Mouse (Mus musculus) heart, postnatal 0 days (tissue): ENCODE data around the gene Traf2. TPM values are rescaled to one million over a fixed set of nuclear protein-coding genes. Genes with fewer than 3 reads are reported as not detected.

Experiments
- ATAC-seq: fragments of 200-750 bp; cut with Nextera tagmentation; 2 replicates; pipeline ENCODE4 v1.8.0; 2017; ENCODE audit warnings: low read depth, moderate number of reproducible peaks, moderate library complexity; ENCODE audit not compliant: insufficient read depth
- DNase-seq: peaks from one replicate; pipeline ENCODE4 v3.0.0-alpha.2; 2016; ENCODE audit warnings: low spot score
- H3K27ac ChIP-seq: fragments of 300-500 bp; sonication (generic); 2 replicates; pipeline ENCODE4 v1.5.1; 2014; ENCODE audit warnings: low read depth, mild to moderate bottlenecking
- H3K27me3 ChIP-seq: fragments of 300-500 bp; sonication (generic); 2 replicates; pipeline ENCODE4 v1.6.1; 2014; ENCODE audit warnings: low read length, mixed read lengths; ENCODE audit not compliant: control insufficient read depth, insufficient read depth
- H3K36me3 ChIP-seq: fragments of 300-500 bp; sonication (generic); replicated peaks from 2 replicates; pipeline ENCODE4 v1.6.1; 2014; ENCODE audit warnings: low read length, mixed read lengths; ENCODE audit not compliant: control insufficient read depth, insufficient read depth
- H3K4me1 ChIP-seq: fragments of 300-500 bp; sonication (generic); 2 replicates; pipeline ENCODE4 v1.6.1; 2014; ENCODE audit warnings: antibody characterized with exemption; ENCODE audit not compliant: control insufficient read depth, insufficient read depth
- H3K4me2 ChIP-seq: fragments of 300-500 bp; sonication (generic); 2 replicates; pipeline ENCODE4 v1.6.1; 2014; ENCODE audit warnings: low read depth, mild to moderate bottlenecking, low read length, moderate library complexity
- H3K4me3 ChIP-seq: fragments of 300-500 bp; sonication (generic); 2 replicates; pipeline ENCODE4 v1.5.1; 2014; ENCODE audit warnings: low read depth, low read length
- H3K9ac ChIP-seq: fragments of 300-500 bp; sonication (generic); replicated peaks from 2 replicates; pipeline ENCODE4 v1.6.1; 2014; ENCODE audit warnings: low read depth, low read length, mixed read lengths
- H3K9me3 ChIP-seq: fragments of 300-500 bp; sonication (generic); replicated peaks from 2 replicates; pipeline ENCODE4 v1.6.1; 2016; ENCODE audit warnings: low read length; ENCODE audit not compliant: control insufficient read depth
- CTCF ChIP-seq: IDR thresholded peaks from 2 replicates; pipeline ENCODE4 v1.5.1; 2016; ENCODE audit warnings: antibody characterized with exemption, control low read depth, low read depth
- EP300 ChIP-seq: IDR thresholded peaks from 2 replicates; pipeline ENCODE4 v1.6.1; 2016; ENCODE audit warnings: antibody characterized with exemption, low read depth
- WGBS: fragments of 180-500 bp; shearing (Covaris S2); extraction: QIAGEN DNeasy Blood & Tissue Kit; methylation state at CpG from one replicate; pipeline ENCODE4 v1.1.7; 2014; 5-methylcytosine and 5-hydroxymethylcytosine counted together
- polyA plus RNA-seq: library from polyadenylated mRNA; unstranded; fragments of >200 nt; fragmentation: Nextera tagmentation; extraction: Ambion mirVana; gene quantifications from 2 replicates; pipeline ENCODE4 v1.2.1, GENCODE M21; 2015
- total RNA-seq: library from RNA; depleted of rRNA; stranded (reverse); fragments of >200 nt; gene quantifications from 2 replicates; pipeline ENCODE4 v1.2.3, GENCODE M21; 2014; ENCODE audit warnings: low replicate concordance

The Traf2 gene
- total and polyA plus RNA-seq, 2 experiments from 2014 or later, result 6.3 to 15.8 TPM

- no peak for ATAC-seq
- H3K4me1 ChIP-seq, result peaks cover 32% of the 10 kb centered on the region
- H3K27ac ChIP-seq, result no peak overlapping the region
- H3K4me3 ChIP-seq, result no peak overlapping the region
- H3K4me2 ChIP-seq, result no peak overlapping the region
- no peak for DNase-seq
- no peak overlapping the region for H3K9ac ChIP-seq
- 84% methylated on average over 4 of the region's 4 CpGs for WGBS
- peaks cover 31% of the 10 kb centered on the region for H3K36me3 ChIP-seq
- no peaks in the 10 kb centered on the region for H3K9me3 ChIP-seq
- TF ChIP-seq CTCF, result no peak
- TF ChIP-seq EP300, result no peak
- peaks cover 15% of the 10 kb centered on the region for H3K27me3 ChIP-seq
Measured at GRCm38 (mm10) chr2:25584856-25585255, 38.1 kb upstream of the Traf2 start.

DNA sequence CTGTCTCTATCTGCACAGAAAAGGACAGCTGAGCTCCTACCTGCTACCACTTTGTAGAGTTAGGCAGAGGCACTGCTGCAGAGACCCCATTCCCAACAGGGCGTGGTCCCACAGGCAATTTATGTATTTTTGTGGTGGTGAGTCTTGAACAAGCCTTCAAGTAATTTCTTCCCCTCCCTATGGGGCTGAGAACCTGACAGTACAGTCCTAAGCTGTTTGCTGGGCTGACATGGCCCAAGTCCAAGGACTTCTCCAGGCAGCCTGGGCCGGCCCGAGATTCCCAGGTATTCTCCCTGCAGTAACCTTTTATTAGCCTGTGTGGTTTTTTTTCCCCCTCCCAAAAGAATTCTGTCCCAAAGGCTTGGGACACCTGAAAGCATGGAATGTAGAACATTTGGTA is 37.4 kb upstream of the Traf2 start:
- WGBS, result 79% methylated on average over 3 of the region's 3 CpGs
- H3K4me3 ChIP-seq, result no peak overlapping the region
- H3K4me2 ChIP-seq, result no peak overlapping the region
- TF ChIP-seq CTCF, result no peak
- TF ChIP-seq EP300, result no peak
- no peaks in the 10 kb centered on the region for H3K9me3 ChIP-seq
- DNase-seq (no peak), ATAC-seq (no peak)
- peaks cover 29% of the 10 kb centered on the region for H3K36me3 ChIP-seq
- peaks cover 22% of the 10 kb centered on the region for H3K27me3 ChIP-seq
- no peak overlapping the region for H3K27ac ChIP-seq
- H3K4me1 ChIP-seq, result peaks cover 36% of the 10 kb centered on the region
- H3K9ac ChIP-seq, result no peak overlapping the region

DNA sequence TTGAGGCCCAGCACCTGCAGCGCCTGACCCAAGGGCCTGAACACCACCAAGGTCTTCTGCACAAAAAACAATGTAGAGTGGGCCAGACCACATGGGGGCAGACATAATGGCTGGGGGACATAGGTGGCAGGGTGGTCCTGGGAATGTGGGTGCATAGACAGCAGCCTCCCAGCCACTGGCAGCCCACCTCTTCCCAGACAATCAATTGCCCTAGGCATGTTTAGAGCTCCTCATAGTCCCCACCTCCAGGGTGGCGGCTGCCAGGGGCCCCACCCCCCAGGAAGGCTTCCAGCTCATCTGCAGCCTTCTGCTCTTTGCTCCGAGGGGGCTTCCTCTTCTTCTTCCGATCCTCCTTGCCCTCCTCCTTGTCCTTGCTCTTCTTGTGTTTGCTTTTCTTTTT is 36.8 kb upstream of the Traf2 start:
- TF ChIP-seq EP300, result no peak
- no peak for TF ChIP-seq CTCF
- H3K36me3 ChIP-seq, result peaks cover 29% of the 10 kb centered on the region
- 59% methylated on average over 4 of the region's 4 CpGs for WGBS

GRCm38 (mm10) chr2:25583120-25583481 is 36.4 kb upstream of the Traf2 start:
- ATAC-seq (no peak), DNase-seq (no peak)
- H3K4me1 ChIP-seq, result peaks cover 36% of the 10 kb centered on the region
- no peak for TF ChIP-seq EP300
- no peak for TF ChIP-seq CTCF
- H3K27me3 ChIP-seq, result peaks cover 33% of the 10 kb centered on the region
- WGBS, result 82% methylated on average over 6 of the region's 6 CpGs
- no peaks in the 10 kb centered on the region for H3K9me3 ChIP-seq
- no peak overlapping the region for H3K4me3 ChIP-seq
- H3K36me3 ChIP-seq, result peaks cover 29% of the 10 kb centered on the region
- H3K9ac ChIP-seq, result no peak overlapping the region
- H3K4me2 ChIP-seq, result no peak overlapping the region
- no peak overlapping the region for H3K27ac ChIP-seq

More for the DNA sequence above, 36.8 kb upstream of the Traf2 start:
- H3K4me3 ChIP-seq, result no peak overlapping the region
- DNase-seq, result no peak
- no peaks in the 10 kb centered on the region for H3K9me3 ChIP-seq
- peaks cover 36% of the 10 kb centered on the region for H3K4me1 ChIP-seq
- ATAC-seq, result no peak
- H3K27me3 ChIP-seq, result peaks cover 28% of the 10 kb centered on the region
- no peak overlapping the region for H3K27ac ChIP-seq
- no peak overlapping the region for H3K4me2 ChIP-seq
- no peak overlapping the region for H3K9ac ChIP-seq

DNA sequence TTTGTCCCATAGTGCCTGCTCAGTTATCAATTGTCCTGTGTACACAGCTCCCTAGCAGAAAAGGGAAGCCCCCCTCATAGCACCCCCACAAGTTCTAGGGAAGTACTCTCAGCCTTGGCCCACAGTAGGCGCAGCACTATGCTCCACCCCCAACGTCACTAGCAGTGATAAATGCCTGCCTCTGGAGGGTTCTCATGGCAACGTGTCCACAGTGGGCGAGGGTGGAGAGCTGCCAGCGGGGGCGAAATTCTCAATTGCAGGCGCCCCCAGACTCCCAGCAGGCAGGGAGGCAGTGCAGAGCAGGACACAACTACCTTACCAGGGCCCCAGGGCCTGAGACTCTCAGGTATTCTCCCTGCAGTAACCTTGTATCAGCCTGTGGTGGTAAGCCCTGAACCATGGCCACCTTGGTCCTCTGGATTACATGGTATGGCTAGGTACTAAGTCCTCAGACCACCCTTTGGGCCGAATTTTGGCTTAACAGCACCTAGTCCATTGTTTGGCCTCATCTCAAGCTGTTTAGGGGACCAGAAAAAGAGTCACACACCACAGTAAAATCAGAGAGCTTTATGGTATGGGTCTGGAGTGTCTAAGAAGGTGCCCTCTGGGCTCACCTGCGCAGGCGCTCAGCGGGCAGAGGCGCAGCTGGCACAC is 35.9 kb upstream of the Traf2 start:
- DNase-seq, result no peak
- H3K9me3 ChIP-seq, result no peaks in the 10 kb centered on the region
- TF ChIP-seq CTCF (no peak), EP300 (no peak)
- H3K4me3 ChIP-seq, result no peak overlapping the region
- H3K4me1 ChIP-seq, result peaks cover 37% of the 10 kb centered on the region
- ATAC-seq, result peak; percentile 6; the same call in 1 of the 2 replicates
- no peak overlapping the region for H3K9ac ChIP-seq
- no peak overlapping the region for H3K27ac ChIP-seq
- H3K27me3 ChIP-seq, result peaks cover 38% of the 10 kb centered on the region
- peaks cover 29% of the 10 kb centered on the region for H3K36me3 ChIP-seq
- 45% methylated on average over 12 of the region's 12 CpGs for WGBS
- no peak overlapping the region for H3K4me2 ChIP-seq

DNA sequence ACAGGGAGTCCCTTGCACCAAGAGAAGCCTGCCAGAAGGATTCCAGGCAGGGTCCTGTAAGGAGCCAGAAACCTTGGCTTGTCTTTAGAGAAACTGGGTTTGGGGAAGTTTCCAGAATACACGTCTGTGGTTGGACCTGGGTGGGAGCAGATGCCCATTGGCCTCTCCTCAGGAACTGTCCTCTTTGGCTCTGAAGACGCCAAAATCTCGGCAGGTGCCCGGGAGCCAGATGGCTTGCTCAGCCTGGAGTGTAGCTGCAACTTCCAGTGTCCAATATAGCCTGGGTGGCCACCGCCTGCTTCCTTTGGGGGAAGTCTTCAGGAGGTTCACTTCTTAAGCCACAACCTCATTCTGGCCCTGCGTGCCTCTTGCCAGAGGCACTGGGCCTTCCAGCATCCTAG is 35.2 kb upstream of the Traf2 start:
- WGBS, result 20% methylated on average over 6 of the region's 6 CpGs
- no peak overlapping the region for H3K9ac ChIP-seq
- H3K9me3 ChIP-seq, result no peaks in the 10 kb centered on the region
- H3K27ac ChIP-seq, result no peak overlapping the region
- TF ChIP-seq CTCF, result no peak
- no peak for TF ChIP-seq EP300
- H3K4me2 ChIP-seq, result peak overlapping the region; percentile 66
- H3K27me3 ChIP-seq, result peaks cover 45% of the 10 kb centered on the region
- peaks cover 29% of the 10 kb centered on the region for H3K36me3 ChIP-seq
- no peak overlapping the region for H3K4me3 ChIP-seq
- ATAC-seq, result 0 out of 2 replicates have a peak, but pooled peaks have one; percentile 0
- H3K4me1 ChIP-seq, result peaks cover 35% of the 10 kb centered on the region
- DNase-seq, result no peak
